Mouse (Mus musculus) megakaryocyte progenitor cell, adult 5-6 weeks (primary cell): ENCODE results near the gene Apoc2. TPM values are rescaled to one million over a fixed set of nuclear protein-coding genes. Genes with fewer than 3 reads are reported as not detected.
"Not testable (repeated sequence)": the region's sequence is repeated elsewhere in the genome, so short reads cannot be mapped to it uniquely, and the experiment has no call there.

Source experiments
- ATAC-seq: replicated peaks from 2 replicates; pipeline ENCODE4 v1.8.0; 2016; ENCODE audit warnings: mild to moderate bottlenecking, moderate TSS enrichment, inconsistent platforms; ENCODE audit not compliant: poor library complexity
- total RNA-seq, 2 experiments: library from RNA; stranded (forward) in 1 of 2; stranded (reverse) in 1 of 2; fragments of 157-497, 149-512 nt in 1 of 2; fragments of 200-1000 nt in 1 of 2; gene quantifications; 2 replicates each; pipeline versions ENCODE4 v1.2.3 to v1.2.4; 2015 to 2017

The Apoc2 gene
- total RNA-seq, 2 experiments from 2014 or later: 1.7 to 5.2 TPM

DNA sequence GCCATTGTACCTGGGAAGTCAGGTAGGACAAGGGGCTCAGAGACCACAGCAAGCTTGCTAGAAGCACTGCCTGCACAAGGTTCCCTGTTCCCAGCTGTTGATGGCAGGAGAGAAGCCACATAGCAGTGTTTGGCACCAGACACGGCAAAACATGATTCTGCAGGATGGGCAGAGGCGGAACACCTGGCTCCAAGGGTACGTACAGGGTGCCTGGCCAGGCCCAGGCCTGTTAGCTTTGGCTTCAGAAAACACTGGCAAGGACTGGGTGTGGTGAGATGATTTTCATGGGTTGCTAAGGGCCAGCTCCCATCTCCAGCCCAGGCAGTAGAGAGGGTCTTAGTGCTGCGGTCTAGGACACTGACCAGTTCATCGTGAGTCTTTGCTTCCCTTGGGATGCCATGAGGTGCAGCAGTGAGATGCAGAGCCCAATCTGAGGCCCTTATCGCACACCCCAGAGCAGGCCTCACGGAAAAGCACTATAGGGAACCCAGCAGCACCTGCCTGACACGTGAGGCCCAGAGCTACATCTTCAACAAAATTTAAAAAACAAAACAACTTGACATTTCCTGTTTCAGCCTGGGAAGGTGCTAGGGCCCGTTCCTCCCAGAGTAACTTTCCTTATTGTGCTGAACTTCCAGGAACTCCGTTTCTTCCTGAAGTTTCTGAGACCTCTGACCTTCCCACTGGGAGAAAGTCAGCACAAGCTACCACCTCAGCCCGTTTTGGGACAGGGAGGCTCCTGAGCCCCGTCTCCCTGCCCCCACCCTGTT lies 22.7 kb upstream of the Apoc2 start:
- ATAC-seq: no peak

DNA sequence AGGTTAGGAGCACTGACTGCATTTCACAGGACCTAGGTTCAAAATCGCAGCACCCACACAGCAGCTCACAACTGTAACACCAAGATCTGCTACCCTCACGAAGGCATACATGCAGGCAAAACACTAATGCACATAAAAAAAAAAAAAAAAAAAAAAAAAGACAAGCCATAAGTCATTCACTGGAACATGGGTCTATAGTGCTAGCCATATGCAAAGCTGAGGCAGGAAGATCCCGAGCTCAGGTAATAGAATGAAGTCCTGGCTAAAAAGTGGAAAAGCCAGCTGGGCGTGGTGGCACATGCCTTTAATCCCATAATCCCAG lies 22.0 kb upstream of the Apoc2 start:
- no peak for ATAC-seq

GRCm38 (mm10) chr7:19698907-19699826 lies 21.4 kb upstream of the Apoc2 start, which contains the start of gene Apoe:
Gene Apoe, minus strand, starts transcription at chr7:19699188.
- ATAC-seq: peak; percentile 48

DNA sequence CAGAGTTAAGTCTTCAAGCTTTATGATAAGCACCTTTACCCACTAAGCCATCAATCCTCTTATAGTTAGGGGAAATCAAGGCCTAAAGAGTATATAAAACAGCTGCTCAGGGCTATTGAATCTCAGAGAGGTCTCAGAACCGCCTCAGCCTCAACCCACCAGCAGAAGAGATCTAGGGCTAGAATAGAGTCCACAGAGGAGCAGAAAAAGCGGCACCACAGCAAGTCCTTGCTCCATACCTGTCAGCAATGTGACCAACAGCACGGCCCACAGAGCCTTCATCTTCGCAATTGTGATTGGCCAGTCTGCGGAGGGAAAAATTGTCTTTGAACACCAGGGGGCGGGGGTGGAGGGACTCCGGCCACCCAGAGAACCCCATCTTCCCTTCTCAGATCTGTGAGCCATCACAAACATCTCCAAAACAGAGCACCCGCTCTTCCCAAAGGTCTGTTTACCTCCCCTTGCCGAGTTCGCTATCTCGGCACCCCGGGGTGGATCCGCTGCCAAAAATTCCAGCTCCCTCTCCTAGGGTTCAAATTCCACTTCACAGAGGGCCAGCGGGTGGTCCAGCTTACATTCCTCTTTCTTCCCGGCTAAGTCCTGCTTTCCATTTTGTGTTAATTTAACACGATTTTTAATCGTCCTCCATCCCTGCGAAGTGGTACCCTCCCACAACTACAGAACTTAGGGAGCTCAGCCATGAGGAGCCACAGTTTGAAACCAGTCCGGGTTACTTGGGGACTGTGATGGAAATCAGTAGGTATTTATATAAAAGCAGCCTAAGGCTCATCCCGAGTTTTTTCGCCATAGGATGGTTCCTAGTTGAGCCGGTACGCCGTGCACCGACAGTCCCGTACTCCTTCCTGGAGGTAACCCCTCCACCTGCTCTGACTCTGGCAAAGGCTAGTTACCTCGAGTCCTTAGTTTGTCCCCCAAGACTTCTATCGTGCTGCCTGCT lies 20.5 kb upstream of the Apoc2 start:
- ATAC-seq: peak; percentile 29

DNA sequence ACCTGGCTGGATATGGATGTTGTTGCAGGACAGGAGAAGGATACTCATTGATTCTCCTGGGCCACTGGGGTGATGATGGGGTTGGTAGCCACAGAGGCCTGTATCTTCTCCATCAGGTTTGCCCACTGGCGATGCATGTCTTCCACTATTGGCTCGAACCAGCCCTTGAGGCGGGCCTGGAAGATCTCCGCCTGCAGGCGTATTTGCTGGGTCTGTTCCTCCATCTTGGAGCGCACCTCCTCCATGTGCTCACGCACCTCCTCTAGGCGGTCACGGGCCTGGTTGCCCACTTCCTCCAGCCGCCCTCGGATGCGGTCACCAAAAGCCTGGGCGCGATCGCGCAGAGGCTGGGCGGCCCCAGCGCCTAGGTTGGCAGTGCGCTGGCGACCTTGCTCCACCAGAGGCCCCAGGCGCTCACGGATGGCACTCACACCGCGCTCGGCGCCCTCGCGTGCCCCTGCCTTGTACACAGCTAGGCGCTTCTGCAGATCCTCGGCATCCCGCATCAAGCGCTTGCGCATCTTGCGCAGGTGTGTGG lies 18.7 kb upstream of the Apoc2 start:
- ATAC-seq: no peak

- no peak for ATAC-seq
Observed at GRCm38 (mm10) chr7:19695881-19696280, 18.1 kb upstream of the Apoc2 start.

GRCm38 (mm10) chr7:19695213-19695594 lies 17.5 kb upstream of the Apoc2 start:
- 0 out of 2 replicates have a peak, but pooled peaks have one; percentile 3 for ATAC-seq

DNA sequence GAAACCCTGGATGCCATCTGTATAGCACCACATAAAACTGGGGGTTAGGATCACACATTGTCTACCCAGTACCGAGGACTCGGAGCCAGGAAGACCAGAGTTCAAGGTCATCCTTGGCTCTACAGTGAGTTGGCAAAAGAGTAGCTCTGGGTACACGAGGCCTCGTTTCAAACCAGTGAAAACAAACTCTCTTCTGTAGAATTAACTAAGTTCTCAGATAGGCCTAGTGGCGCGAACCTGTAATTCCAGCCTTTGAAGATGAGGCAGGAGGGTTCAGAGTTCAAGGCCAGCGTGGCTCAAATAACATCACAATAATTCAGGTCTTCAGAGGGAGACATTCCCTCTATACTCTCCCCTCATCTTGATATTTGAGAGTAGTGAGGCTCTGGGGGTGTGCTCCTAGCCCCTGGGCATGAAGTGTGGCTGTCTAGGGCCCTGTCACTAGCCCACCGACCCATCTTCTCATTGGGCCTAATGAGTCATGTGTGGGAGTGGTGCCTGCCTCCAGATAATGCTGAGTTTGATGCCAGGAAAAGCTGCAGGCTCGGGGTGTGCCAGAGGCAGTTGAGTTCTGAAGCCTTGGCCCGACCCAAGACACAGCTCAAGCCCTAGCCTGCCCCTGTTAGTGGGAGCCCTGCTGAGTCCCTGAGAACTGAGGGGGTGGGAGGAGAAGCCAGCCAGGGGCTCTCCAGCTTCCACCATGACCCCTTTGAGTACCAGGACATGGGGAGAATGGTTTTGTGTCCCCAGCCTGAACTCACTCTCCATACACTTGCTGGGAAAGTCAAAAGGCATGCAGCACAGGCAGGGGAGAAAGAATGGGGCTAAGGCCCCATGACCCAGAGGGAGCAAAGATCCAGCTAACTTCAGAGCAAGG lies 16.8 kb upstream of the Apoc2 start:
- ATAC-seq: 0 out of 2 replicates have a peak, but pooled peaks have one; percentile 0

GRCm38 (mm10) chr7:19693421-19693820 lies 15.7 kb upstream of the Apoc2 start:
- ATAC-seq: peak; percentile 63

DNA sequence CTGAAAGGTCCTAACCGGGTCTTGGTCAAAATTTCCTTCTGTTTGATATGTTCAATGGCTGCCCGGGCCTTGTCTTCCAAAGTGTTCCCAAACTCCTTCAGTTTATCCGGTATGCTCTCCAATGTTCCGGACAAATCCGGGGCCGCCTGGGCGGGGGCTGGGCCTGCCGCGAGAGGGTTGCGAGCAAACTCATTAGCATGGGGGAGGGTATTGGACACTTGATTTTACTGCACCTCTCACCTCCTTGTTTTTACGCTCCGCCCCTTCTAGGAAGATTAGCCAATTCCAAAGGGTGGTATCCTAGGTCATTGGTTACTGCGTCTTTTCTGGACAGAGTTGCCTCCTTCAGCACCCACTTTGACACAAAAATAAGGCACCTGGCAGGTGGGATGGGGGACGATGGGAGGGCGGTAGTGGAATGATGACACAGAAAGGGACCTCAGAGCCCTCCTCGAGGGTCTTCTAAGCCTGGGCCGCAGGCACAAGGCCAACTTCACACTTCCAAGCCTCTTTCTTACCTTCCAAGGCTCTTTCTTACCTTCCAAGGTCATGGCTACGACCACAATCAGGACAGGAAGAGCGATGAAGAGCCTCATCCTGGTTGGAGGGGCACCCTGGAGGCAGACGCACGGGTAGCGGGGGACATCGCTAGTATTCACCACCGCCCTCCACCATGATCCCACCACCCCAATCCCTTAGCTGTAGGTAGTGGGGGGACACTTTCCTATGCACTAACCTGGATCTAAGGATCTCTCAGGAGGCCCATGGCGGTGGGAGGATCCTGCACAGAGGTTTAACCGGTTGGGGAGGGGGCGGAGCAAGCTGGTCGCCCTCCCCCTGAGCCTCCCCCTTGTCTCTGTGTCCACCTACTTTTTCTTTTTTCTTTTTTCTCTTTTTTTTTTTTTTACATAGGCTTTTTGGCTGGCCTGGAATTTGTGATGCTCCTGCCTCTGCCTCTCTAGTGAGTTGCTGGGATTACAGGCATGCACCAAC lies 14.4 kb upstream of the Apoc2 start, which contains the start of gene Apoc1:
Apoc1 (minus strand) TSS at position 788 of the 993 bp plus-strand sequence.
- no peak for ATAC-seq

DNA sequence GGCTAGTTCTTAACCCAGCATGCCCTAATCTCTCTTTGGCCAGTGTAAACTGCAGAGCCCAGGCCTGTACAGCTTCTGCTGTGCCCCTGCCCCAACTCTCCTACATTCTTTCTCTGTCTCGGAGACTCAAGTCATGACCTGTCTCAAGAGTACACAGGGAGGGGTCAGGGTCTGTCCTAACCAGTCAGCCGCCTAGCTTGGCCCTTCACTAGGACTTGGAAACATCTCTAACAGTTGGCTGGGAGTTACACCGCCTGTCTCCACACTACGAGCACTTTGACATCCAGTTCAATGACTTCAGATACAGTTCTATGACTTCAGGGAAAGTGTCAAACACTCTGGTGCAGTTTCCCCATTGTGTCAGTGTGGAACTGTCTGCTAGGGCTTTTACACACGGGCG lies 13.7 kb upstream of the Apoc2 start:
- ATAC-seq: no peak

- ATAC-seq: no peak
Observed at GRCm38 (mm10) chr7:19690845-19691244, 13.1 kb upstream of the Apoc2 start.

GRCm38 (mm10) chr7:19688611-19689010 lies 10.9 kb upstream of the Apoc2 start:
- no peak for ATAC-seq

- ATAC-seq: no peak
Observed at GRCm38 (mm10) chr7:19688101-19688500, 10.4 kb upstream of the Apoc2 start.

DNA sequence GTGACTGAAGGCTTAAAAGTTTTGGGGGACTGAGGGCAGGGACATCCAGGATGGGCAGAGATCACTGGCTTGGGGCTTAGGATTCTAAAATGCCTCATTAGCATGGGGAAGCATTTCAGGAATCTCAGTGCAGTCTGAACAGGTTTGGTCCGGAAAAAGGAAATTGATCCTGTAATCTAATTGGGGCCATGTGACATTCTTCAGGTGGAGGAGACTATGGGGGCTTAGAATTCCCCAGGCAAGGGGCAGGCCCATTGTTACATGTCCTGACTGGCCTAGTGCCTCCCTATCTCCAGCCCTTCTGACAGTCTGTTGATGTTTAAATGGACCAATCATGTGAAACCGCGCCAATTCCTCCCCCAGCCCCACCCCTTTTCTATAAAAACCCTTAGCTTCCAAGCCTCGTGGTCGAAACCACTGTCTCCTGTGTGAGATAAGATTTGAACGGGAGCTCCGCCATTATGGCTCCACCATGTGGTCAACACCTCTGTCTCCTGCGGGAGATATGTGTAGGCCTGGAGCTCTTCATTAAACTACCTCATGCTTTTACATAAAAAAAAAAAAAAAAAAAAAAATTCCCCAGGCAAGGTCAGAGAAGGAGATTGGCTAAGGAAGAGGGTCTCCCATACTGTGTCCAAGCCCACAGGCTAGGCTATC lies 9.3 kb upstream of the Apoc2 start:
- ATAC-seq: not testable (repeated sequence)

DNA sequence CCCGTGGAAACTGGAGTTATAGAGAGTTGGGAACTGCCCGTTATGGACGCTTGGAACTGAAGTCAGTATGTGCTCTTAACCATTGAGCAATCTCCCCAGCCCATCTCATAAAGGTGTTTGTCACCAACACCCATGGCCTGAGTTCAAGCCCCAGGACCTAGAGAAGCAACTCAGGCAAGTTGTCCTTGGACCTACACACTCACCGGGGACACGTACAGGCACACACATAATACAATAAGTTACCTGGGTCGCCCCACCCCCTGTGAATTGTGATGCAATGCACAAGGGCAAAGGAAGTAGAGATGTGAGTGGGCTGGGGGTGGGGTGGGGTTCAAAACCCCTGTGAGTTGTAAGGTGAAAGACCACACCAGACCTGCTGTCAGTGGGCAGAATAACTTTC lies 8.8 kb upstream of the Apoc2 start:
- ATAC-seq: no peak

DNA sequence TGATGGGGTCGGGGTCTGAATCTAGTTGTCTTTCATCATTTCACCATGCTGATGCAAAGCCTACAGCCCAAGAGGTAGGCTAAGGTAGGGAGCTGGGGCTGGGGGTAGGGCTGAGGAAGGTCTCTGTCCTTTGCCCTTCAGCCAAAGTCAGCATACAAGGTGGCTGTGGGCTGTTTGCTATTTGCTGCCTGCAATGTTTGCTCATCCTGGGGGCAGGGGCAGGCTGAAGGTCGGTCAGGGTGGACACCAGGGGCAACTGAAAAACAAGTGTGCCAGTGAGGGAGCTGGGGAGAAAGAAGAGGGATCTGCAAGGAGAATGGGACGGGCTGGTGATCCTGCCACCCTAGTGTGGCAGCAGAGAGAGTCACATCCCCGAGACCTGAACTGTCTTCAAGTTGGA lies 7.6 kb upstream of the Apoc2 start:
- ATAC-seq: no peak

DNA sequence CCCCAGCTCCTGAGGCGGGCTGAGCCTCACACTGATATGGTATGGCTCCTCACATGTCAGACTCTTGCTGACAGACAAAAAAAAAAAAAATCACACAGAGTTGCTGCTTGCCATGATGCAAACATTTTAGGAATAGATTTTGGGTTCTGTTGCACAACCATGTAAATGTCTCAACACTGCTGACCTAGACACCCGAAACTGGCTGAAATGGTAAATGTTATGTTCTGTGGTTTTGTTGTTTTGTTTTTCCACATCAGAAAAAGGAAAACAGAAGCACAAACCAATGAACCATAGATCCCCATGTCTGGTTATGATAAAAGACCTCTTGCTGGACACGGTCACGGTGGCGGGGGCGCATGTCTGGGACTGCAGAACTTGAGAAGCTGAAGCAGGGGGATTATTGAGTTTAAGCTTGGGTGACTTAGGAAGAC lies 6.0 kb upstream of the Apoc2 start:
- peak; percentile 84 for ATAC-seq
